Comparison of ENCODE assay signal across 18 mouse cellular contexts in genomic region chr2:115449783-115450483, GRCm38 (mm10).
A peak's percentile ranks its signal among the peaks of the same experiment; 100 is the strongest.
DNase-seq lines count a peak whose midpoint lies in the region; ATAC-seq lines count a peak whose summit lies in the region.
"Had no signal": no experiment of that assay in that cellular context is flagged by ENCODE, and none has a peak within 500 bp of the region (broad histone marks: within the 10 kb centered on the region; RNA-seq: fewer than 3 reads in every experiment).

No protein-coding gene starts in this region.

- ATAC-seq in intestine, embryonic 14.5 days (replicated peaks; ENCODE audit: low FRiP score, low TSS enrichment, low read depth): 0 out of 2 replicates have a peak, but pooled peaks have one; percentile 62
- peak; percentile 97 for ATAC-seq in intestine, embryonic 16.5 days
- peak; percentile 57; the same call in 1 of the 2 replicates for ATAC-seq in liver, embryonic 13.5 days (ENCODE audit: low read depth)
- ATAC-seq in stomach, embryonic 16.5 days (ENCODE audit: insufficient read depth, low FRiP score): peak; percentile 44; the same call in 1 of the 2 replicates
- ATAC-seq: forebrain, embryonic 13.5 days; forebrain, postnatal 0 days had no signal

- H3K36me3 ChIP-seq in intestine, embryonic 14.5 days (ENCODE audit: control insufficient read depth, insufficient read depth, low read length): no peaks in the 10 kb centered on the region
- no peaks in the 10 kb centered on the region for H3K36me3 ChIP-seq in intestine, embryonic 16.5 days (ENCODE audit: control insufficient read depth, insufficient read depth, low read length)
- no peaks in the 10 kb centered on the region for H3K36me3 ChIP-seq in liver, embryonic 13.5 days
- H3K36me3 ChIP-seq in stomach, embryonic 16.5 days (ENCODE audit: control insufficient read depth, insufficient read depth, low read length): no peaks in the 10 kb centered on the region
- H3K36me3 ChIP-seq: embryonic facial prominence, embryonic 10.5 days; heart, embryonic 12.5 days; hindbrain, embryonic 10.5 days had no signal

- H3K4me3 ChIP-seq in intestine, embryonic 14.5 days (ENCODE audit: low read depth, low read length): no peak overlapping the region
- H3K4me3 ChIP-seq in intestine, embryonic 16.5 days (ENCODE audit: low read length): no peak overlapping the region
- H3K4me3 ChIP-seq in liver, embryonic 13.5 days (replicated peaks): no peak overlapping the region
- no peak overlapping the region for H3K4me3 ChIP-seq in stomach, embryonic 16.5 days (replicated peaks; ENCODE audit: low read length)
- H3K4me3 ChIP-seq: embryonic facial prominence, embryonic 10.5 days; forebrain, embryonic 13.5 days; heart, embryonic 12.5 days; hindbrain, embryonic 10.5 days had no signal

- H3K4me2 ChIP-seq in intestine, embryonic 14.5 days (ENCODE audit: low read length): no peak overlapping the region
- H3K4me2 ChIP-seq in intestine, embryonic 16.5 days (ENCODE audit: low read depth, low read length): peak overlapping the region; percentile 39; the same call in 1 of the 2 replicates
- H3K4me2 ChIP-seq in liver, embryonic 13.5 days: no peak overlapping the region
- H3K4me2 ChIP-seq in stomach, embryonic 16.5 days (ENCODE audit: low read depth, low read length): no peak overlapping the region
- H3K4me2 ChIP-seq: forebrain, embryonic 13.5 days; heart, embryonic 12.5 days; hindbrain, embryonic 14.5 days had no signal

- no peak overlapping the region for H3K9ac ChIP-seq in intestine, embryonic 14.5 days (ENCODE audit: low read length)
- no peak overlapping the region for H3K9ac ChIP-seq in intestine, embryonic 16.5 days (ENCODE audit: low read depth, low read length)
- no peak overlapping the region for H3K9ac ChIP-seq in liver, embryonic 13.5 days
- no peak overlapping the region for H3K9ac ChIP-seq in stomach, embryonic 16.5 days (ENCODE audit: low read length)
- H3K9ac ChIP-seq: forebrain, embryonic 13.5 days; forebrain, postnatal 0 days; heart, embryonic 12.5 days; hindbrain, embryonic 14.5 days had no signal

- H3K27me3 ChIP-seq in intestine, embryonic 14.5 days (replicated peaks; ENCODE audit: control insufficient read depth, insufficient read depth, low read length): no peaks in the 10 kb centered on the region
- no peaks in the 10 kb centered on the region for H3K27me3 ChIP-seq in intestine, embryonic 16.5 days (replicated peaks; ENCODE audit: control insufficient read depth, insufficient read depth, low read length)
- no peaks in the 10 kb centered on the region for H3K27me3 ChIP-seq in liver, embryonic 13.5 days
- H3K27me3 ChIP-seq in stomach, embryonic 16.5 days (ENCODE audit: control insufficient read depth, insufficient read depth, low read length): no peaks in the 10 kb centered on the region
- H3K27me3 ChIP-seq: forebrain, embryonic 13.5 days; heart, embryonic 12.5 days had no signal

- H3K4me1 ChIP-seq in intestine, embryonic 14.5 days (replicated peaks; ENCODE audit: control insufficient read depth, insufficient read depth, low read length): no peaks in the 10 kb centered on the region
- H3K4me1 ChIP-seq in intestine, embryonic 16.5 days (ENCODE audit: control insufficient read depth, insufficient read depth, low read length): peaks cover 2% of the 10 kb centered on the region; the same call in 1 of the 2 replicates
- no peaks in the 10 kb centered on the region for H3K4me1 ChIP-seq in liver, embryonic 13.5 days (replicated peaks)
- H3K4me1 ChIP-seq in stomach, embryonic 16.5 days (ENCODE audit: control insufficient read depth, insufficient read depth, low read length): peaks cover 4% of the 10 kb centered on the region; the same call in 1 of the 2 replicates
- H3K4me1 ChIP-seq: heart, embryonic 12.5 days had no signal

- no peak overlapping the region for H3K27ac ChIP-seq in intestine, embryonic 14.5 days (ENCODE audit: low read depth)
- H3K27ac ChIP-seq in intestine, embryonic 16.5 days (ENCODE audit: low read length): peak overlapping the region; percentile 85
- no peak overlapping the region for H3K27ac ChIP-seq in liver, embryonic 13.5 days
- H3K27ac ChIP-seq in stomach, embryonic 16.5 days (ENCODE audit: low read length): no peak overlapping the region
- H3K27ac ChIP-seq: embryonic facial prominence, embryonic 10.5 days; forebrain, embryonic 13.5 days; hindbrain, embryonic 10.5 days; hindbrain, embryonic 14.5 days had no signal

- no peaks in the 10 kb centered on the region for H3K9me3 ChIP-seq in intestine, embryonic 14.5 days (ENCODE audit: control insufficient read depth, low read length)
- H3K9me3 ChIP-seq in intestine, embryonic 16.5 days (ENCODE audit: control insufficient read depth, low read length): no peaks in the 10 kb centered on the region
- no peaks in the 10 kb centered on the region for H3K9me3 ChIP-seq in liver, embryonic 13.5 days (replicated peaks)
- H3K9me3 ChIP-seq in stomach, embryonic 16.5 days (replicated peaks; ENCODE audit: control insufficient read depth, low read length): no peaks in the 10 kb centered on the region
- H3K9me3 ChIP-seq: embryonic facial prominence, embryonic 10.5 days; forebrain, embryonic 13.5 days; heart, embryonic 12.5 days; hindbrain, embryonic 10.5 days had no signal

- WGBS in intestine, embryonic 14.5 days: 75% methylated on average over 6 of the region's 6 CpGs
- 66% methylated on average over 6 of the region's 6 CpGs for WGBS in intestine, embryonic 16.5 days
- 65% methylated on average over 6 of the region's 6 CpGs for WGBS in liver, embryonic 13.5 days (ENCODE audit: insufficient replicate concordance)
- WGBS in stomach, embryonic 16.5 days: 73% methylated on average over 6 of the region's 6 CpGs

- no peak for DNase-seq in intestine, embryonic 14.5 days (ENCODE audit: low spot score)
- no peak for DNase-seq in liver, embryonic 13.5 days
- no peak for DNase-seq in cerebellum, adult 11 months
- DNase-seq in cerebellum, adult 11-12 months: no peak
- DNase-seq in T-cell, adult 2 months (ENCODE audit: low spot score): no peak
- DNase-seq: adrenal gland, postnatal 10 days; cerebellum, adult 18-20 months; cerebellum, adult 9-11 months; cerebellum, postnatal 36 days; forebrain, postnatal 0 days; gastrocnemius, postnatal 14 days had no signal

Comparison
In these comparisons a context has a peak if more than half of its experiments do, and no peak if none do; other contexts are left out.
1. ATAC-seq: peak in every context shown above with its lines; median percentile 97 in intestine, embryonic 16.5 days; 62 in intestine, embryonic 14.5 days; 57 in liver, embryonic 13.5 days; 44 in stomach, embryonic 16.5 days.